8 mouse cellular contexts compared by ENCODE assay signal in genomic region chr15:88889994-88890393, GRCm38 (mm10). TPM values are rescaled to one million over a fixed set of nuclear protein-coding genes. Genes with fewer than 3 reads are reported as not detected.
DNase-seq lines count a peak whose midpoint lies in the region; ATAC-seq and TF ChIP-seq lines count a peak whose summit lies in the region.

No protein-coding gene starts in this region.

- 0 out of 4 replicates have a peak overlapping the region, but pooled peaks of 1 of the 2 experiments have one; percentile 57 for H3K4me3 ChIP-seq in heart, embryonic 14.5 days (ENCODE audit: control insufficient read depth in 1 of 2, insufficient read depth in 1 of 2, low read depth in 1 of 2, low read length in 2 of 2)
- no peak overlapping the region for H3K4me3 ChIP-seq in ES-Bruce4 (ENCODE audit: low read depth, low read length)
- no peak overlapping the region for H3K4me3 ChIP-seq in hindbrain, embryonic 12.5 days
- H3K4me3 ChIP-seq in midbrain, embryonic 10.5 days, result peak overlapping the region; percentile 62; the same call in 1 of the 2 replicates

- no peak for TF ChIP-seq EP300 in ES-Bruce4 (IDR thresholded peaks at IDR 0.05; ENCODE audit: insufficient read depth, low read depth, low read length)

- H3K4me2 ChIP-seq in heart, embryonic 14.5 days (ENCODE audit: low read length), result peak overlapping the region; percentile 98
- H3K4me2 ChIP-seq in hindbrain, embryonic 12.5 days (replicated peaks), result peak overlapping the region; percentile 89

- DNase-seq in heart, postnatal 4 days, result no peak
- DNase-seq in midbrain, embryonic 10.5 days (ENCODE audit: low spot score), result no peak
- DNase-seq in B cell, adult 2 months, result no peak
- no peak for DNase-seq in cerebellum, adult 8-10 months
- DNase-seq in ovary, postnatal 14 days (ENCODE audit: low spot score), result no peak

- TF ChIP-seq POLR2A in ES-Bruce4 (IDR thresholded peaks at IDR 0.05; ENCODE audit: insufficient read depth, low read length), result no peak

- 88% methylated on average over 3 of the region's 3 CpGs for WGBS in heart, embryonic 14.5 days
- 86% methylated on average over 3 of the region's 3 CpGs for WGBS in hindbrain, embryonic 12.5 days
- 73% methylated on average over 3 of the region's 3 CpGs for WGBS in midbrain, embryonic 10.5 days

- no peak for TF ChIP-seq CTCF in ES-Bruce4 (IDR thresholded peaks at IDR 0.05; ENCODE audit: low read depth, low read length)

- H3K27ac ChIP-seq in heart, embryonic 14.5 days (replicated peaks in 1 of 2; ENCODE audit: control insufficient read depth in 1 of 2, insufficient read depth in 1 of 2, low read depth in 2 of 2, low read length in 2 of 2), result no peak overlapping the region
- no peak overlapping the region for H3K27ac ChIP-seq in ES-Bruce4 (ENCODE audit: insufficient read depth, low read length)
- H3K27ac ChIP-seq in hindbrain, embryonic 12.5 days, result no peak overlapping the region
- no peak overlapping the region for H3K27ac ChIP-seq in midbrain, embryonic 10.5 days (replicated peaks)

- 0 out of 2 replicates have a peak, but pooled peaks cover 7% of the 10 kb centered on the region for H3K27me3 ChIP-seq in heart, embryonic 14.5 days (ENCODE audit: control insufficient read depth, insufficient read depth, low read length)
- H3K27me3 ChIP-seq in ES-Bruce4 (ENCODE audit: control insufficient read depth, insufficient read depth, low read length, poor library complexity, severe bottlenecking), result no peaks in the 10 kb centered on the region
- H3K27me3 ChIP-seq in hindbrain, embryonic 12.5 days, result peaks cover 25% of the 10 kb centered on the region
- peaks cover 38% of the 10 kb centered on the region for H3K27me3 ChIP-seq in midbrain, embryonic 10.5 days (ENCODE audit: low read depth, poor library complexity, severe bottlenecking)

- peaks cover 6 to 11% of the 10 kb centered on the region in 2 experiments for H3K4me1 ChIP-seq in heart, embryonic 14.5 days (ENCODE audit: control insufficient read depth in 2 of 2, insufficient read depth in 2 of 2, low read length in 2 of 2)
- peaks cover 14% of the 10 kb centered on the region for H3K4me1 ChIP-seq in ES-Bruce4 (ENCODE audit: control insufficient read depth, insufficient read depth, low read length)
- H3K4me1 ChIP-seq in hindbrain, embryonic 12.5 days, result peaks cover 14% of the 10 kb centered on the region
- H3K4me1 ChIP-seq in midbrain, embryonic 10.5 days, result peaks cover 22% of the 10 kb centered on the region

- no peak for ATAC-seq in heart, embryonic 14.5 days (ENCODE audit: insufficient number of reproducible peaks, insufficient read depth, low FRiP score, low read depth)
- no peak for ATAC-seq in hindbrain, embryonic 12.5 days (ENCODE audit: low FRiP score)

- H3K9ac ChIP-seq in heart, embryonic 14.5 days (ENCODE audit: low read length), result no peak overlapping the region
- H3K9ac ChIP-seq in ES-Bruce4 (ENCODE audit: low read depth, poor library complexity, severe bottlenecking), result peak overlapping the region; percentile 22
- peak overlapping the region; percentile 72; the same call in 1 of the 2 replicates for H3K9ac ChIP-seq in hindbrain, embryonic 12.5 days

- no peaks in the 10 kb centered on the region for H3K36me3 ChIP-seq in heart, embryonic 14.5 days (ENCODE audit: control insufficient read depth, insufficient read depth, low read length)
- H3K36me3 ChIP-seq in ES-Bruce4 (ENCODE audit: control insufficient read depth, insufficient read depth, low read length, poor library complexity, severe bottlenecking), result no peaks in the 10 kb centered on the region
- no peaks in the 10 kb centered on the region for H3K36me3 ChIP-seq in hindbrain, embryonic 12.5 days
- no peaks in the 10 kb centered on the region for H3K36me3 ChIP-seq in midbrain, embryonic 10.5 days

- H3K9me3 ChIP-seq in heart, embryonic 14.5 days (ENCODE audit: control insufficient read depth, low read length), result no peaks in the 10 kb centered on the region
- H3K9me3 ChIP-seq in ES-Bruce4 (replicated peaks; ENCODE audit: control insufficient read depth, insufficient read depth, low read length, poor library complexity, severe bottlenecking), result no peaks in the 10 kb centered on the region
- H3K9me3 ChIP-seq in hindbrain, embryonic 12.5 days (replicated peaks), result no peaks in the 10 kb centered on the region
- no peaks in the 10 kb centered on the region for H3K9me3 ChIP-seq in midbrain, embryonic 10.5 days (replicated peaks)

RNA-seq across cellular contexts. Expression of gene Pim3, which starts 28.0 kb away (rescaled TPM):
- polyA plus RNA-seq in heart, embryonic 14.5 days (2014; fragmentation: Nextera tagmentation; extraction: Ambion mirVana), result 42.3 and 47.1 TPM in 2 replicates
- total RNA-seq in heart, postnatal 4 days (2021), result 10 to 100 TPM; 36.8 to 40.2 TPM
- 128 and 136 TPM in 2 replicates for polyA plus RNA-seq in ES-Bruce4 (2011; ENCODE audit: insufficient read depth, insufficient read length, low read depth, missing spikeins)
- polyA plus RNA-seq in hindbrain, embryonic 12.5 days (2016; fragmentation: Nextera tagmentation; extraction: Ambion mirVana), result 45.3 and 48.0 TPM in 2 replicates
- polyA plus RNA-seq in midbrain, embryonic 10.5 days (2016; fragmentation: Nextera tagmentation; extraction: Ambion mirVana), result 36.9 TPM in 2 replicates
